Mouse (Mus musculus) testis, postnatal 10 days (tissue): ENCODE data around the gene Cdc6.

Experiments
- DNase-seq: peaks from one replicate; pipeline ENCODE4 v3.0.0; 2021; ENCODE audit warnings: low spot score

The Cdc6 gene

GRCm38 (mm10) chr11:98943741-98944461, 36.3 kb downstream of the Cdc6 start:
- DNase-seq: no peak

DNA sequence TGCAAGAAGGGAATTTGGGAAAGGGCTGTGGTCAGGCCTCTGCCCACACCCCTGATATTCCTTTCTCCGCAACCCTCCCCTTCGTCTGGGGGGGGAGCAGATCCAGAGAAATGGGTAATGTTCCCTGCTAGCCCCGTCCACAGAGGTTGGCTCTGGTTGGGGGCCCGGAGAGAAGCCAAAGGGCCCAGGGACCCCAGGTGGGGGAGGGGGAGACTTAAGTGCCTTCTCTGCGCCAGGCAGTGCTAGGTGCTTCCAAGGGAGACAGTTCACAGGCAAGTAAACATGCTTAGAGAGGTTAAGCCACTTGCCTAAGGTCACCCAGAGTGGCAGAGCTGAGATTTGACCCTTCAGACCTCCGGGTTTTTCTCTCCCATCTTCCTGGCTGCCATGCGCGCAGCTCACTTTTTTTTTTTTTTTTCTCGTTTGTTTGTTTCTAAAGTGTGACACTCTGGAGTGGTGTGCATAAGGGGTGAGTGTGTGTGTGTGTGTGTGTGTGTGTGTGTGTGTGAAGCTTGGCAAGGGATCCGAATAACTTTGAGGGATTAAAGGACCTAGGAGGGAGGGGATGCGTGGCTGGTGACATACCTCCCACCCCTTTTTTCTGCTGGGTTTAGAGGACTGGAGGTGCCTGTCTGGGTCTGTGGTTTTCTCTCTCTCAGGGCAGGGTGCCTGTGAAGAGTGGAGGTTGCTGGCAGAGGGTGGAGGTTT, 37.5 kb downstream of the Cdc6 start:
- no peak for DNase-seq

DNA sequence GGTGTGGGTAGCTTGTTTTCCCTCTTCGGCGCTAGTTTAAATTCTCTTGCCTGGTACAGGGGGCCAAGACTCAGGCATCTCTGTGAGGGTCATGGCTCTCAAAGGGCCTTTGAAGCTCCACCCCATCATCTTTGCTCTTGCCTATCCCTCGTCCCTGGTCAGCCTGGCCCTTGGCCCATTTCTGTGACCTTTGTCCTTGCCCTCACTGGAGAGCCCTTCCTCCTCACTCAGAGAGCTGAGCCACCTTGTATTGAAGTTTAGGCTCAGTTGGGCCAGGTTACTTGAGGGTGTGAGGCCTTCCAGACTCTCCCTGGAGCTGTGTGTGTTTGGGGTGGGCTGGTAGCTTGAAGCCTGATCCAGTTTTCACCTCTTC, 38.0 kb downstream of the Cdc6 start:
- peak; percentile 77 for DNase-seq

DNA sequence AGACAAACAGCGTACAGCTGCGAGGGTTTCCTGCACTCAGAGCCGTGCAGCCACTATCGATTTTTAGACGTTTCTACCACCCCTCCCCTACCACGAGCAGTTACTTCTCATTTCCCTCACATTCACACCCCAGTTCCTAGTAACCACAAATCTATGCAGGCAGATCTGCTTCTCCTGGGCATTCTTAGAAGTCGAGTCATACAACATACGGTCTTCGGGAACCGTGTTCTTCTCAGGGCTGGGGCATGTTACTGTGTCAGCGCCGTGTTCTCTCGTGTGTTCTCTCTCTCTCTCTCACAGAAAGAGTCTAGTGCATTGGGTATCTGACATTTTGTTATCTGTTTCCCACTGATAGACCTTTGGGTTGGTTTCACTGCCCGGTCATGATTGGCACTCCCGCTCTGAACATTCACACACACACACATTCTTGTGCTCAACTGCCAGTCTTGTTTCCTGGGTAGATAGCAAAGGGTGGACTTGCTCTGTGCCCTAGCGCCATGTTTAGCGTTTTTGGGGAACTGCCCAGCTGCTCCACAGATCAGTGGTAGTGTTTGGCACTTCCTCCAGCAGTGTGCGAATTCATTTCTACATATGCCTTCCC, 40.5 kb downstream of the Cdc6 start:
- no peak for DNase-seq

- no peak for DNase-seq
Observed at GRCm38 (mm10) chr11:98949242-98949957, 41.8 kb downstream of the Cdc6 start.

DNA sequence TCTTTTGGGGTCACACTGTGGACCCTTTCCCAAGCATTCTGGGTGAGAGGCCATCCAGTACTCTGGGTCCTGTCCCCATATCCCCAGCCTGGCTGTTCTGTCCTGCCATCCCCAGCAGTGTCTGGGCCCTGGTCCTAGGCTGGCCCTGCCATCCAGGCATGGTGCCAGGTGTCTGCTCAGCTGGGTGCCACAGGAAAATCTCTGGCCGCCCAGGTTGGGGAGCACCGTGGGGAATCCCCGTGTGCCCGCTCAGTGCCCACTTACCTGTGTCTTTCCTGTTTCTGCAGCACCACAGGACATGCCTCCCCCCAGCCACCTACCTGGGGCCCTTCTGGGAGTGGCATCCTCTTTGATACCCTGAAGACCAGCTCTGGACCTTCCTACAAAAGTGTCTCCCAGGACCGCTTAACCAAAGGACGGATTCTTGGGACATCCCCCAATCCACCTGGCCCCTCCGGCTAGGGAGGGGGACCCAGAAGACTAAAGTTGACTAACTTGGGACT, 42.4 kb downstream of the Cdc6 start:
- peak; percentile 73 for DNase-seq

DNA sequence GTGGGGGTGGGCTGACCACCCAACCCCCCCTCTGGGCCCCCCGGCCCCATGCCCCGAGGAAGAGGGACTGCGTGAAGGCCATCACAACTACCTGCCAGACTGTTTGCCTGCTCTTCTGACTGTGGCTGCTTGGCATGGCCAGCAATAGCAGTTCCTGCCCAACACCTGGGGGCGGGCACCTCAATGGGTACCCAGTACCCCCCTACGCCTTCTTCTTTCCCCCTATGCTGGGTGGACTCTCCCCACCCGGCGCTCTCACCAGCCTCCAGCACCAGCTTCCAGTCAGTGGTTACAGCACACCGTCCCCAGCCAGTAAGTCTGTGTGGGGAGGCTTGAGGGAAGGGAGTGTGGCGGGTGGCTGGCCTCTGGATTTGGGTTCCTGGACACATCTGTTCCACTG, 42.9 kb downstream of the Cdc6 start:
- DNase-seq: no peak

GRCm38 (mm10) chr11:98951026-98951906, 43.7 kb downstream of the Cdc6 start:
- DNase-seq: peak; percentile 92

GRCm38 (mm10) chr11:98952111-98952510, 44.5 kb downstream of the Cdc6 start:
- DNase-seq: no peak

DNA sequence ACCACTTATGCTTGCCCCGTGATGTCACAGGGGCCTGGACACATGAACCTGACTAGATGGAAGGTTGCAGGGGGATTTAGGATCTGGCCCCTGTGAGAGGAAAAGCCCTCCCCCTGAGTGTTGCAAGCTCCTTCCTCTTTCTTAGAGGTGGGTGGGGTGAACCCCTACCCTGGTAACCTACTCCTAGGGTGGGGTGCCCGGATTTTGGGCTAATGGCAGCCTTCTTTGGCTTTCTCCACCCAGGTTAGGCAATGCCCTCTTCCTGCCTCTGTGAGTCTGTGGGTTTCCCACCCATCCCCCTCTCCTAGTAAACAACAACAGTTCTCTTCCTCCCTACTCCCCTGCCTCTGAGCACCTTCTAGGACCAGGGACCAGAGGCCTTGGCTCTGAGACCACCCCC, 45.1 kb downstream of the Cdc6 start:
- no peak for DNase-seq

- DNase-seq: no peak
Observed at GRCm38 (mm10) chr11:98953361-98953760, 45.8 kb downstream of the Cdc6 start.

- DNase-seq: no peak
Observed at GRCm38 (mm10) chr11:98953835-98954320, 46.3 kb downstream of the Cdc6 start.

DNA sequence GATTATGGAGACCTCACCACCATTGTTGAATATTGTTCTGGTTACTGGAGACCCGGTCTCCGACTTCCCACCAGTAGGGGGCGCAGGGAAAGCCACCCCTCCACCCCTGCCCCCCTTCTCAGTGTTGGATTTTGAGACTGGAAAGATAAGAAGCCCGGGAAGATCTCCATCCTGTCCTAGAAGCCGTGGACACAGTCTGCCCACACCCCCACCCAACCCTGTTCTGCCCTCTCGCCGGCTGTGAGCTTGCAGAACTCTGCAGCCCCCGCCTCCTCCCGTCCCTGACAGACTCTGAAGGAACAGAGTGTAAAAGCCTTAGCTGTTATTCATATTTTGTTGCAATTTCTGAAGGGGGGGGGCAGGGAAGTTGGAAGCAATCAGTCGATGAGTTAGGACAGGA, 46.8 kb downstream of the Cdc6 start:
- peak; percentile 96 for DNase-seq

DNA sequence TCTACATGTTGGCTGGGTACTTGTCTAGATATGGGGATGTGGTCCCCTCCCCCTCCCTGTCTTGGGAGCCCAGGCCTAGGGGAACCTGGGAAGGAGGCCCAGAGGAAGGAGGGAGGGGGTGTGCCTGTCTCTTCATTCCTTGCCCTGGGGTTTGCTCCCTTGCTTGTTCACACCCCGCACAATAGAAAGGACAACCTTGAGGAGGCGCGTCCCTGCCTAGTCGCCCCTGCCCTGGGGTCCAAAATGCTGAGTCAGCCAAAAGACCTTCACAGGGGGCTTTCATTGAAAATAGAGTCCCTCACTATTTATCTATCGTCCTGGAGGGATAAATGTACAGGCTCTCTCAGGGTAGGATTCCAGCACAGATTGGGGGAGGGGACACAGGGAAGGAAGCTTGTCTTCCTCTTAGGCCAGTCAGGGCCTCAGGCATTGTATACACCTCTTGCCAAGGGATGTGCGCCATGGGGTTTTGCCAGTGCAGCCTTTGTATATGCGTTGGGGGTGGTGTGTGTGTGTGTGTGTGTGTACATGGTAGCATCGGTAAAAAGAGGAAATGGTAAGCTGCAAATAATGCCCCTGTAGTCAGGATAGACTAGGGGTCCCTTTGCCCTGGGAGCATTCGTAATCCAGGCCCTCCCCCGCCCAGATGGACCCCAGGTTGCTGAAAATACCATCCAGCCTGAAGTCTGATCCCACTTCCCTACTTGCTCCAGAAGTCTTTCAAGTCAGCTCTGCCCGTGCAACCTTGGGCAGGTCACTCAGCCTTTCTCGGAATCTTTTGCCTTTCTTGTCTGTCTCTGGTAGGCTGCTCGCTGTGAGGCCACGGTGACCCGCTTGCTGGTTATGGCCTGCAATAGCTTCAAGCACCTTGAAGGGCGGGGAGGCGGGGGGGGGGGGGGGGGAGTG, 47.5 kb downstream of the Cdc6 start:
- no peak for DNase-seq

DNA sequence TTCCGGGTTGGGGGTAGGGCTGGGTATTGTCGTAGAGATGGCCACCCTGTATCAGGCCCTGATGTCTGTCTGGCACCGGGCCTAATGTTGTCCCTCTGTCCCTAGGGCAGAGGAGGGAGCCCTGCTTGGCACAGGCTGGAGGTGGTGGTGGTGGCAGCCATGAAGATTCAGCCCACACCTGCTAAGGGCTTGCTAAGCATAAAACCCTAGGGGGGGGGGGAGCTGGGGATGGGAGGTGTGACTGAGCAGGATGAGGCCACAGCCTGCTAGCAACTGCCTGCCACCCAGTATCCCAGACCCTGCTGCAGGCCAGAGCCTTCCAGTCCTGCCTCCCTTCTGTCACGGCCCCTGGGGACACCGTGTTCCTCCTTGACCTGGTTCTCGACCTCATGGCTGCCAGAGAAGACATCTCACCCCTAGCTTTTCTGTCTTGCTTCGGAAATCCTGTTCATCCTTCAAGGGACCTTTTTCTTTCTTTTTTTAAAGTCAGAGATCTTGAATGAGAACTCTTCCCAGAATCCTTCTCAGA, 48.2 kb downstream of the Cdc6 start:
- no peak for DNase-seq

- no peak for DNase-seq
Observed at GRCm38 (mm10) chr11:98956340-98956739, 48.7 kb downstream of the Cdc6 start.

DNA sequence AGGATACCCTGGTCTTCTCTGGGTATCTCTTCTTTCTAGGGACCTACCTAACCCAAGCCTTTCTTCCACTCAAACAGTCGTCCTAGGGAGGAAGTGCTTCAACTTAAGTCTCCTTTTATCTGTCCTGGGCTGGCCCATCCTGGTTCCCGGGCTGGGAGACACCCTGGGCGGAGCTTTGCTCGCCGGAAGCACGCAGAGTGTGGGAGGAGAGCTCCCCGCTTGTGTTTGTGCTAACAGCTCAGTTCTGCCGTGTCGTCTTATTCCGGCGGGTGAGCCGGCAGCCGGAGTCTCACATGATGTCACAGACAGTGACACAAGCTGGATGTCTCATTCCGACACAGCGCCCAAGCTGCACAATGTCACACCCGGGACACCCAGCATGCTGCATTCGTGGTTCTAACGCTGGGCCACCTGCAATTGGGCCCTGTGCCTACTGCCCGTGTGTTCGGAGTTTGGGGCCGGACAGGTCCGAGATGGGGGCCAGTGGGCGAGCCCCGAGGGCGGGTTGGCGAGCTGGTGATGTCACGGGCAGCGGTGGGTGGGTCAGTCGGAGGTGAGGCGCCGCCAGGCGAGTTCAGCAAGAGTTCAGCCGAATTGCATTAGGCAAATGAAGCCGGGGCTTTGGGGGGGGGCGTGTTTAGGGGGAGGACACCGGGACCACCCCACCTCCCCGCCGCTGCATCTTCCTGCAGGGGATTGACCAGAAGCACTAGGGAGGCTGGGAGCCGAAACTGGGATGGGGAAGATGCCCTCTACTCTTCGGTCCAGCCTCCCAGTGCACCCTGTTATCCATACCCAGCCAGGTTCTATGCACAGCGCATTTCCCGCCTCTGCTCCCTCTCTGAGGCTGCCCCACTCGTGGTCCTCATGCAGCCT, 52.1 kb downstream of the Cdc6 start:
- DNase-seq: peak; percentile 85

- peak; percentile 91 for DNase-seq
Observed at GRCm38 (mm10) chr11:98960313-98960906, 52.8 kb downstream of the Cdc6 start.
